Mouse (Mus musculus) splenic B cell, adult 2 months (primary cell): ENCODE measurements around the gene Ndufv2.
A peak's percentile ranks its signal among the peaks of the same experiment; 100 is the strongest.
"Not testable (repeated sequence)": the region's sequence is repeated elsewhere in the genome, so short reads cannot be mapped to it uniquely, and the experiment has no call there.

Source experiments
- DNase-seq: peaks from one replicate; pipeline ENCODE4 v3.0.0-alpha.2; 2011; ENCODE audit warnings: low read depth, low spot score
- H3K27me3 ChIP-seq: 2 replicates; pipeline ENCODE4 v1.6.1; 2012; ENCODE audit warnings: mild to moderate bottlenecking, low read length, moderate library complexity, mixed read lengths; ENCODE audit not compliant: control insufficient read depth, poor library complexity, insufficient read depth, severe bottlenecking
- H3K36me3 ChIP-seq: 2 replicates; pipeline ENCODE4 v1.6.1; 2012; ENCODE audit warnings: mild to moderate bottlenecking, low read length, moderate library complexity, mixed read lengths; ENCODE audit not compliant: control insufficient read depth, poor library complexity, insufficient read depth, severe bottlenecking

Gene Ndufv2

GRCm38 (mm10) chr17:66065115-66065514, 36.2 kb downstream of the Ndufv2 start:
- no peak for DNase-seq
- Histone ChIP-seq H3K36me3 (no peaks in the 10 kb centered on the region), H3K27me3 (no peaks in the 10 kb centered on the region)

GRCm38 (mm10) chr17:66061241-66061938, 40.0 kb downstream of the Ndufv2 start:
- peak; percentile 27 for DNase-seq
- no peaks in the 10 kb centered on the region for H3K27me3 ChIP-seq
- H3K36me3 ChIP-seq: no peaks in the 10 kb centered on the region

DNA sequence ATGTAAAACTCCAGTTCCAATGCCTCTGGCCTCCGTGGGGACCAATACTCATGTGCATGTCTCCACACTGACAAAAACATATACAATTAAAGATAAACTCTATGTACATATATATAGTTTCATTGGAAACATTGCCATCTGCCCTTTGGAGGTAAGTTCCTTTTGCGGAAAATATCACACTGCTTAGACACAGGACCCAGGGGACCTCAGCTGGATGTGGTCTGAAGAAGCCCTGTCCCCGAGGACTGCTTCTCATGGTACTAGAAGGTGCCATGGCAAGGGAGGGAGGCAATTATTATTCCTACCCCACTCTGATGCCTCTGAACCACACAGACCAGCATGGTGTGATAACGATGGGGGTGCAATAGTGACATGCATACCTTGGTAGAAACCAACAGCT, 43.2 kb downstream of the Ndufv2 start:
- peak; percentile 65 for DNase-seq

GRCm38 (mm10) chr17:66057145-66057544, 44.2 kb downstream of the Ndufv2 start:
- DNase-seq: no peak
- no peaks in the 10 kb centered on the region for H3K36me3 ChIP-seq
- no peaks in the 10 kb centered on the region for H3K27me3 ChIP-seq

More for the DNA sequence above, 43.2 kb downstream of the Ndufv2 start:
- no peaks in the 10 kb centered on the region for H3K36me3 ChIP-seq
- H3K27me3 ChIP-seq: no peaks in the 10 kb centered on the region

DNA sequence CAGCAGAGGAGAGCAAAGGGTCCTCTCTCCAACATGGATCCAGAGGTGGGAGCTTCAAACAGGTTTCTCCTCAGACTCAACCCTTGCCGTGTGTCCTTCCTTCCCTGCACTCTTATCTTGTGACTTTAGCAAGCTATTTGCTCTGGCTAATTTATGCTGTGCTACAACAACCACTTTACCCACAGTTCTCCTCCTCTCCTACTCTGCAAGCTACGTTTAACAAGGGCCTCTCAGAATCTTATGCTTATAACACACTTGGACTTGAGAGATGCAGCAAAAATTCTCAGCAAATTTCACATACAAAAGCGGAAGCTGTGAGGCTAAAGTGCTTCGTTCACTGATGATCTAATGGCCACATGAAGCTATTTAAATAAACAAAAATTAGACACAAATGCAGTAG, 48.0 kb downstream of the Ndufv2 start:
- Histone ChIP-seq H3K36me3 (peaks cover 2% of the 10 kb centered on the region; the same call in 1 of the 2 replicates), H3K27me3 (no peaks in the 10 kb centered on the region)
- DNase-seq: no peak

DNA sequence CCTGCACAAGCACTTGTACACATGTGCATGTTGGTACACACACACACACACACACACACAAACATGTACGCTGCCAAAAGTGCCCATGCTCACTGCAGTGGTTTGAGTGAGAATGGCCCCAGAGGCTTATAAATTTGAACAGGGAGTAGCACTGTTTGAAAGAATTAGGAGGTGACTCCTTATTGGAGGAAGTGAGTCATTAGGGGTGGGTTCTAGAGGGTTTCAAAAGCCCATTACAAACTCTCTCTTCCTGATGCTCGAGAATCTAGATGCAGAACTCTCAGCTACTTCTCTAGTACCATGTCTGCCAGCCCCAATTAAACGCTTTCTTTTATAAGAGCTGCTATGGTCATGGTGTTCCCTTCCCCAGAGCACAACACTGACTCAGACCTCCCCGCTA, 52.6 kb downstream of the Ndufv2 start:
- H3K27me3 ChIP-seq: no peaks in the 10 kb centered on the region
- DNase-seq: no peak
- H3K36me3 ChIP-seq: peaks cover 4% of the 10 kb centered on the region

DNA sequence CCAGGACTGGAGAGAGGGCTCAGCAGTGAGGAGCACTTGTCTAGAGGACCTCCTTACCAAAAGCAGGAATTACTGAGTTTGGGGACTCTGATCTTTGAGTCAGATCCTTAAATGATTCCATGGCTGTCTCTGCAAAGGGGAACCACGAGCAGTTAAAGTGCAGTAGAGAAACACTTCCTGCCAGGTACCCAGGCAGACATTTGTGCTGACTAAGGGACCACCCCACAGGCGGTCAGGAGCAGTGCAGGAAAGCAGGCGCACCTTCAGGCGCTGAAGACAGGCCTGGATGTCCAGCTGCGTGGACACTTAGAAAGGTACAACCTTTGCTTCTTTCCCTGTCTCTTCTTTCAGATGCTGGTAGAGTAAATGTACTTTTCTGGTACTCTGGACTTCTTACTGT, 53.2 kb downstream of the Ndufv2 start:
- Histone ChIP-seq H3K27me3 (no peaks in the 10 kb centered on the region), H3K36me3 (peaks cover 4% of the 10 kb centered on the region)
- DNase-seq: no peak

GRCm38 (mm10) chr17:66043679-66044078, 57.7 kb downstream of the Ndufv2 start:
- H3K36me3 ChIP-seq, H3K27me3 ChIP-seq, DNase-seq: not testable (repeated sequence)

DNA sequence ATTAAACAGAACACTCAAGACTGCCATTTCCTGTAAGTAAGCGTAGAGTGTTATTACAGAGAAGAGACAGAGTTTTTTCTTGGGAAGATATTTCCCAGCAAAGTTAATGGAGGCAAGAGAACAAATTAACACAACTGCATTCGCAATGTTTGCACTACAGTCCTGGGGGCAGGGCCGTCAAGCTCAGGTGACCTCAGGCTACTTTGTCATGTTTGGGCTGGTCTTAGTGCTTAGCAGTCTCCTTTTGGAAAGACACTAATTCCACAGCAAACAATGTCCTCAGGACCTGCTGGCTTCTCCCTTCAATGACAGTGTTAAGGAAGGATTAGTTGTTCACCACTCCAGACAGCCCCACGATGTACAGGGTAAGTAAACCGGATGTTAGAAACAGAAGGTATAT, 60.3 kb downstream of the Ndufv2 start:
- DNase-seq: no peak
- H3K27me3 ChIP-seq: no peaks in the 10 kb centered on the region
- H3K36me3 ChIP-seq: no peaks in the 10 kb centered on the region; the same call in none of the 2 replicates

GRCm38 (mm10) chr17:66033239-66033638, 68.1 kb downstream of the Ndufv2 start:
- no peak for DNase-seq
- no peaks in the 10 kb centered on the region for H3K27me3 ChIP-seq
- peaks cover 3% of the 10 kb centered on the region; the same call in 1 of the 2 replicates for H3K36me3 ChIP-seq

DNA sequence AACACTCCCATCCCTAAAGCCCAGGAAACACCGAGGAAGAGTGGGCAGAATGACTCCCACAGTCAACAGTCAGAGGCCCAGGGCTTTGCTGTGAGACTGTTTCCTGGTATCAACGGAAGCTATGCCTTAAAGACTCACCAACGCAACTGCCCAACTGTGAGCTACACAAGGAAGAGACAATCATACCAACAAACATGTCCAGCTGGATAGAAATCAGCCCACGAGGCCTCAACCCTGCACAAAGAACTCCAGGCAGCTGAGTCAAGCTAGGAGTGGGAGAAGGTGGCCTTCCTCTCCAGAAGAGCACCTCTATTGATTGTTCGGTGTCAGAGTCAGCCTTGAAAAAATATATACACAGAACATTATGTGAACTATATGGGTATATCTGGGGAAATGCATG, 69.4 kb downstream of the Ndufv2 start:
- Histone ChIP-seq H3K36me3 (peaks cover 3% of the 10 kb centered on the region; the same call in 1 of the 2 replicates), H3K27me3 (no peaks in the 10 kb centered on the region)
- no peak for DNase-seq
